Mouse (Mus musculus) adrenal gland, postnatal 4 days (tissue): Measurements from ENCODE around the gene Sh3gl2. TPM values are rescaled to one million over a fixed set of nuclear protein-coding genes. Genes with fewer than 3 reads are reported as not detected.

ENCODE experiments used
- DNase-seq, 2 experiments: peaks; one replicate each; pipeline ENCODE4 v3.0.0; 2021 to 2022; ENCODE audit warnings: low spot score in 2 of 2, mixed read lengths in 2 of 2
- total RNA-seq, 2 experiments: library from RNA; stranded (reverse); gene quantifications; 2 replicates each; pipeline ENCODE4 v1.2.3; 2021

Gene Sh3gl2
- total RNA-seq, 2 experiments from 2014 or later: 13.0 to 16.5 TPM

- DNase-seq: no peak
These were observed 86.4 kb downstream of the Sh3gl2 start for GRCm38 (mm10) chr4:85291296-85291695.

- no peak for DNase-seq
These were observed 88.4 kb downstream of the Sh3gl2 start for GRCm38 (mm10) chr4:85293368-85293767.

- DNase-seq: no peak
These were observed 95.9 kb downstream of the Sh3gl2 start for GRCm38 (mm10) chr4:85300610-85301405.

GRCm38 (mm10) chr4:85305912-85306573 lies 101.1 kb downstream of the Sh3gl2 start:
- no peak for DNase-seq

- no peak for DNase-seq
These were observed 114.2 kb downstream of the Sh3gl2 start for GRCm38 (mm10) chr4:85319092-85319491.

GRCm38 (mm10) chr4:85325454-85325853 lies 120.5 kb downstream of the Sh3gl2 start:
- DNase-seq: no peak

GRCm38 (mm10) chr4:85326052-85326451 lies 121.1 kb downstream of the Sh3gl2 start:
- DNase-seq: no peak

GRCm38 (mm10) chr4:85334688-85335200 lies 129.8 kb downstream of the Sh3gl2 start:
- DNase-seq: no peak

- no peak for DNase-seq
These were observed 131.4 kb downstream of the Sh3gl2 start for GRCm38 (mm10) chr4:85336356-85336755.

- no peak for DNase-seq
These were observed 134.2 kb downstream of the Sh3gl2 start for GRCm38 (mm10) chr4:85339126-85339525.

- DNase-seq: no peak
These were observed 135.8 kb downstream of the Sh3gl2 start for GRCm38 (mm10) chr4:85340686-85341085.

- no peak for DNase-seq
These were observed 141.0 kb downstream of the Sh3gl2 start for GRCm38 (mm10) chr4:85345911-85346310.

GRCm38 (mm10) chr4:85348079-85348643 lies 143.2 kb downstream of the Sh3gl2 start:
- DNase-seq: no peak

GRCm38 (mm10) chr4:85362661-85363060 lies 157.7 kb downstream of the Sh3gl2 start:
- no peak for DNase-seq

- DNase-seq: no peak
These were observed 158.3 kb downstream of the Sh3gl2 start for GRCm38 (mm10) chr4:85363205-85363604.

GRCm38 (mm10) chr4:85371036-85371435 lies 166.1 kb downstream of the Sh3gl2 start:
- no peak for DNase-seq

- DNase-seq: no peak
These were observed 169.9 kb downstream of the Sh3gl2 start for GRCm38 (mm10) chr4:85374801-85375200.

- DNase-seq: no peak
These were observed 171.3 kb downstream of the Sh3gl2 start for GRCm38 (mm10) chr4:85376187-85376586.

- no peak for DNase-seq
These were observed 171.7 kb downstream of the Sh3gl2 start for GRCm38 (mm10) chr4:85376610-85377009.

GRCm38 (mm10) chr4:85385241-85385640 lies 180.3 kb downstream of the Sh3gl2 start:
- no peak for DNase-seq

GRCm38 (mm10) chr4:85387676-85388075 lies 182.8 kb downstream of the Sh3gl2 start:
- no peak for DNase-seq

- no peak for DNase-seq
These were observed 186.9 kb downstream of the Sh3gl2 start for GRCm38 (mm10) chr4:85391795-85392194.
